Mouse (Mus musculus): Measurements from ENCODE around the gene Nt5dc2. TPM values are rescaled to one million over a fixed set of nuclear protein-coding genes. Genes with fewer than 3 reads are reported as not detected.

Nt5dc2 gene
- polyA plus RNA-seq, 1 experiment from 2014 or later, result 162 TPM

DNA sequence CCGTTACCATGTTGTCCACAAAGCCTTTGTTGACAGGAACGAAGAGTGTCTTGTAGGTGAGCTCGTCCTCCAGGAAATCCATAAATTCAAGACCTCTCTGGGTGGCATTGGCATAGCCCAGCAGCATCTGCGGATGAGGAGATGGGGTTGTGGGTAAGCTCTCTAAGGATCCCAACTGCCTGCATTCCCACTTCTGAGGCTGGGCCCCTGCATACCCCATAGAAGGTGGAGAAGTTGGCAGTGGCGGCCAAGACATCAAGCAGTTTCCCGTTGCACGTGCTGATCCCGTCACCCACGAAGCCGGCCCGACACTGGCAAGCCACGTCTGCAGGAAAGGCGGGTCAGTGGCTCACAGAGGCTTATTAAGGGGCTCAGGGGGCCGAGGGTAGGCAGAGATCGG is 9.3 kb downstream of the Nt5dc2 start:
- H3K27ac ChIP-seq (ENCODE audit: low read length), result no peak overlapping the region
- ATAC-seq, result no peak
- no peaks in the 10 kb centered on the region for H3K27me3 ChIP-seq (replicated peaks; ENCODE audit: insufficient read depth, low read length)
- H3K4me1 ChIP-seq (ENCODE audit: insufficient read depth, low read depth, low read length), result no peaks in the 10 kb centered on the region
- no peak overlapping the region for H3K4me3 ChIP-seq (ENCODE audit: low read depth, low read length)
- H3K9me3 ChIP-seq (ENCODE audit: low read length), result no peaks in the 10 kb centered on the region
- no peak overlapping the region for H3K4me2 ChIP-seq (replicated peaks; ENCODE audit: low read depth, low read length)
- TF ChIP-seq CTCF (IDR thresholded peaks at IDR 0.05) (no peak), EP300 (IDR thresholded peaks at IDR 0.05) (no peak)
- H3K9ac ChIP-seq (replicated peaks; ENCODE audit: low read depth), result no peak overlapping the region
- WGBS, result 87% methylated on average over 15 of the region's 15 CpGs
- DNase-seq (ENCODE audit: low spot score), result no peak
- H3K36me3 ChIP-seq (ENCODE audit: insufficient read depth, low read length), result peaks cover 24% of the 10 kb centered on the region; the same call in 1 of the 2 replicates

- TF ChIP-seq EP300 (IDR thresholded peaks at IDR 0.05), result no peak
- H3K4me3 ChIP-seq (ENCODE audit: low read depth, low read length), result no peak overlapping the region
- no peak for ATAC-seq
- no peak overlapping the region for H3K4me2 ChIP-seq (replicated peaks; ENCODE audit: low read depth, low read length)
- DNase-seq (ENCODE audit: low spot score), result no peak
- WGBS, result 95% methylated on average over 14 of the region's 14 CpGs
- H3K9me3 ChIP-seq (ENCODE audit: low read length), result no peaks in the 10 kb centered on the region
- H3K27me3 ChIP-seq (replicated peaks; ENCODE audit: insufficient read depth, low read length), result no peaks in the 10 kb centered on the region
- peaks cover 18% of the 10 kb centered on the region; the same call in 1 of the 2 replicates for H3K36me3 ChIP-seq (ENCODE audit: insufficient read depth, low read length)
- H3K27ac ChIP-seq (ENCODE audit: low read length), result no peak overlapping the region
- H3K9ac ChIP-seq (replicated peaks; ENCODE audit: low read depth), result no peak overlapping the region
- H3K4me1 ChIP-seq (ENCODE audit: insufficient read depth, low read depth, low read length), result no peaks in the 10 kb centered on the region
Measured at GRCm38 (mm10) chr14:31141011-31141410, 10.2 kb downstream of the Nt5dc2 start.

DNA sequence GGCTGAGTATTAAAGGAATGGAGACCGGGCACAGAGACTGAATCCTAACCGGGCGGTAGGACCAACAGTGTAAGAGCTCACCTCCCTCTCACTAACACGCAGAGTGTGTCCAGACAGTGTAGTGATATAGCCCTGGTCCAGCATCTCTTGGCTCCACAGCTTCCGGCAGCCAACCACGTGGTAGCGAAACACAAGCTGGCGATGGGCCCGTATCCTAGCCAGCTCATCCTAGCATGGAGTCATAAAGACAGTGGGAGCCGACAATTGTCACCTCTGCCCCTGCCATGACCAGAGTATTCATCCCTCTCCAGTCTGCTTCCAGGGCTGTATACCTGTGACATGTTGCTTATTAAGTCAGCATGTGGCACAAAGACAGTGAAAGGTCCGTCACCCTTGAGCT is 14.8 kb downstream of the Nt5dc2 start:
- Histone ChIP-seq H3K4me3 (ENCODE audit: low read depth, low read length) (no peak overlapping the region), H3K27me3 (replicated peaks; ENCODE audit: insufficient read depth, low read length) (no peaks in the 10 kb centered on the region), H3K4me1 (ENCODE audit: insufficient read depth, low read depth, low read length) (no peaks in the 10 kb centered on the region), H3K27ac (ENCODE audit: low read length) (no peak overlapping the region), H3K9ac (replicated peaks; ENCODE audit: low read depth) (no peak overlapping the region), H3K9me3 (ENCODE audit: low read length) (no peaks in the 10 kb centered on the region), H3K4me2 (replicated peaks; ENCODE audit: low read depth, low read length) (no peak overlapping the region), H3K36me3 (ENCODE audit: insufficient read depth, low read length) (peaks cover 8% of the 10 kb centered on the region; the same call in 1 of the 2 replicates)
- DNase-seq (ENCODE audit: low spot score) (no peak), ATAC-seq (no peak)
- no peak for TF ChIP-seq EP300 (IDR thresholded peaks at IDR 0.05)
- no peak for TF ChIP-seq CTCF (IDR thresholded peaks at IDR 0.05)
- 86% methylated on average over 11 of the region's 11 CpGs for WGBS

DNA sequence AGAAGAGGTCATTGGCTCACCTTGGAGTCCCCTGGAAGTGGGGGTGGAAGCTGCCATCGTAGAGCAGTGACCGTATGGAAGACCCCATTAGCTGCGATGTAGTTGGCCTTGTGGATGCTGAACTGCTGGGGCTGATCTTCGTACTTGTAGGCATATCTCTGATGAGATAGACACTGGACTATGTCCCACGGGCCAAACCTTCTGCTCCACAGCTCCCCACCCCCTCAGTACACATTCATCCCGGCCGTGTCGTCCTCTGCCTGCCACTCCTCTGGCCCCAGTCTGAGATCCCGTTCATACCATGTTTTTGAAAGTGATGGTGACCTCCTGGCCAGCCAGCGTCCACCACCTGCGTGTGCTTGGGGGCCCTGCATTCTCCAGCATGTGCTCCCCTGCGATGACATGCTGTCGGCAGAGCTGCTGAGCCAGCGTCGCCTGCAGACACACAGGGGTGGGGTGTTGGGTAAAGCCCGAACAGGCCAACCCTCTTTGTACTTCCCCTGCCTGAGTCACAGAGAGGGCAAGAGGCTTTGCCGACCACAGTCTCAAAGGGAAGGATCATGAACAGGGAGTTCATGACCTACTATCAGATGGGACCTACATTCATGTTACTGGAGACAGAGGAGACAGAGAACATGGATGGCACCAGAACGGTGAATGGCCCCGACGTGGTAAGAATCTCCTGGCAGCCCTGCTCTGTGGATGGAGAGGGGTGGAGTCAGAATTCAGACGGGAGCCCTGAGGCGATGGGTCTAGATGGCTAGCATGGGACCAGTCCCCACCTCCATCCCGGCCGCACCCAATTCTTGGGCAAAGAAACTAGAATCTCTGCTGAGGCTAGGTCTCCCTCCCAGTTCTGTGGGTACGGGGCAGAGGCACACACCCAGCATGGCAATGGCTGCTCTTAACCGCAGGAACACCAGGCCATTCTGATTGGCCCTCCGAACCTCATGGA is 29.6 kb downstream of the Nt5dc2 start:
- Histone ChIP-seq H3K27ac (ENCODE audit: low read length) (no peak overlapping the region), H3K9me3 (ENCODE audit: low read length) (no peaks in the 10 kb centered on the region), H3K4me1 (ENCODE audit: insufficient read depth, low read depth, low read length) (no peaks in the 10 kb centered on the region; the same call in none of the 2 replicates), H3K4me2 (replicated peaks; ENCODE audit: low read depth, low read length) (no peak overlapping the region), H3K27me3 (replicated peaks; ENCODE audit: insufficient read depth, low read length) (no peaks in the 10 kb centered on the region), H3K36me3 (ENCODE audit: insufficient read depth, low read length) (no peaks in the 10 kb centered on the region), H3K9ac (replicated peaks; ENCODE audit: low read depth) (no peak overlapping the region), H3K4me3 (ENCODE audit: low read depth, low read length) (no peak overlapping the region)
- peak; percentile 48 for ATAC-seq
- WGBS, result 56% methylated on average over 27 of the region's 27 CpGs
- no peak for TF ChIP-seq CTCF (IDR thresholded peaks at IDR 0.05)
- no peak for TF ChIP-seq EP300 (IDR thresholded peaks at IDR 0.05)
- peak; percentile 34 for DNase-seq (ENCODE audit: low spot score)

- 74% methylated on average over 7 of the region's 7 CpGs for WGBS
- Histone ChIP-seq H3K36me3 (ENCODE audit: insufficient read depth, low read length) (no peaks in the 10 kb centered on the region), H3K4me2 (replicated peaks; ENCODE audit: low read depth, low read length) (no peak overlapping the region), H3K9ac (replicated peaks; ENCODE audit: low read depth) (no peak overlapping the region), H3K4me1 (ENCODE audit: insufficient read depth, low read depth, low read length) (no peaks in the 10 kb centered on the region; the same call in none of the 2 replicates), H3K4me3 (ENCODE audit: low read depth, low read length) (no peak overlapping the region), H3K27me3 (replicated peaks; ENCODE audit: insufficient read depth, low read length) (no peaks in the 10 kb centered on the region), H3K27ac (ENCODE audit: low read length) (no peak overlapping the region), H3K9me3 (ENCODE audit: low read length) (no peaks in the 10 kb centered on the region)
- no peak for DNase-seq (ENCODE audit: low spot score)
- no peak for ATAC-seq
- TF ChIP-seq CTCF (IDR thresholded peaks at IDR 0.05) (no peak), EP300 (IDR thresholded peaks at IDR 0.05) (no peak)
Measured at GRCm38 (mm10) chr14:31161191-31161590, 30.3 kb downstream of the Nt5dc2 start.

DNA sequence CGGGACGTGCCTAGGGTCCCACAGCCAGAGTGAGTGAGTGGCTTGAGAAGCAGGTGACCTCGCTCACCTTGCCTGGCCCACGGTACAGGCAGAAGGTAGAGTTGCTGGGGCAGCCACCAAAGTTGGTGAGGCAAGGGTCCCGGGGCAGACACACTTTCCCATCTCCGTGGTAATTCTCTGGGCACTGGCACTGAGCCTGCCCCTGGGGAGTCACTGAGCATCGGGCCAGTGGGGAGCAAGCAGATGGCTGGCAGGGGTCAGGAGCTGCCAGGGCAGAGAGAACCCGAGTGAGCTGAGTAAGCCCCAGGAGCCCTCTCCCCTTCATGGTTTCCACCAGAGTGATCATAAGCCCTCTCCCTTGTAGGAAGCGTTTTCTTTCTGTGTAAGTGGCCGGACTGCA is 30.8 kb downstream of the Nt5dc2 start:
- Histone ChIP-seq H3K9ac (replicated peaks; ENCODE audit: low read depth) (no peak overlapping the region), H3K9me3 (ENCODE audit: low read length) (no peaks in the 10 kb centered on the region), H3K4me2 (replicated peaks; ENCODE audit: low read depth, low read length) (no peak overlapping the region), H3K27ac (ENCODE audit: low read length) (no peak overlapping the region), H3K27me3 (replicated peaks; ENCODE audit: insufficient read depth, low read length) (no peaks in the 10 kb centered on the region), H3K4me1 (ENCODE audit: insufficient read depth, low read depth, low read length) (no peaks in the 10 kb centered on the region; the same call in none of the 2 replicates), H3K4me3 (ENCODE audit: low read depth, low read length) (no peak overlapping the region), H3K36me3 (ENCODE audit: insufficient read depth, low read length) (no peaks in the 10 kb centered on the region)
- DNase-seq (ENCODE audit: low spot score) (no peak), ATAC-seq (no peak)
- TF ChIP-seq CTCF (IDR thresholded peaks at IDR 0.05) (no peak), EP300 (IDR thresholded peaks at IDR 0.05) (no peak)
- WGBS, result 60% methylated on average over 10 of the region's 10 CpGs

Measured in lung, postnatal 0 days (tissue).